Mouse (Mus musculus): Measurements from ENCODE around the gene Atl1. TPM values are rescaled to one million over a fixed set of nuclear protein-coding genes. Genes with fewer than 3 reads are reported as not detected.

Atl1 gene
- total RNA-seq (2023; ENCODE audit: inconsistent age): 2.0 to 4.0 TPM (median 3.5 TPM) in 4 replicates

GRCm38 (mm10) chr12:69892371-69893251, at the start of gene Atl1, which contains the start of gene Map4k5:
Atl1 (plus strand) TSS chr12:69892614.
Map4k5 (minus strand) TSS chr12:69893200.

GRCm38 (mm10) chr12:69986786-69987497, 94.5 kb downstream of the Atl1 start, which contains the start of gene Sav1:
Sav1 (minus strand) TSS chr12:69987002.

Other genes starting within 250 kb of the Atl1 start
- gene Sos2, start 210.8 kb upstream of the Atl1 start, total RNA-seq (2023; ENCODE audit: inconsistent age): 23.8 to 29.9 TPM (median 28.6 TPM) in 4 replicates
- gene L2hgdh, start 167.7 kb upstream of the Atl1 start, total RNA-seq (2023; ENCODE audit: inconsistent age): 6.4 to 12.0 TPM (median 9.0 TPM) in 4 replicates
- 6.7 to 10.4 TPM (median 10.0 TPM) in 4 replicates for gene Atp5s, start 167.7 kb upstream of the Atl1 start, total RNA-seq (2023; ENCODE audit: inconsistent age)
- gene Cdkl1, start 101.3 kb upstream of the Atl1 start, total RNA-seq (2023; ENCODE audit: inconsistent age): 11.0 to 15.4 TPM (median 13.5 TPM) in 4 replicates
- 54.0 to 66.1 TPM (median 58.5 TPM) in 4 replicates for gene Map4k5, start 586 bp downstream of the Atl1 start, total RNA-seq (2023; ENCODE audit: inconsistent age)
- 39.5 to 49.2 TPM (median 47.8 TPM) in 4 replicates for gene Sav1, start 94.4 kb downstream of the Atl1 start, total RNA-seq (2023; ENCODE audit: inconsistent age)
- gene Nin, start 221.1 kb downstream of the Atl1 start, total RNA-seq (2023; ENCODE audit: inconsistent age): 82.0 to 91.0 TPM (median 89.8 TPM) in 4 replicates